Mouse (Mus musculus) stomach, embryonic 14.5 days (tissue): Measurements from ENCODE around the gene Cebpa. TPM values are rescaled to one million over a fixed set of nuclear protein-coding genes. Genes with fewer than 3 reads are reported as not detected.
A peak's percentile ranks its signal among the peaks of the same experiment; 100 is the strongest.

Source experiments
- ATAC-seq: fragments of 200-750 bp; cut with Nextera tagmentation; 2 replicates; pipeline ENCODE4 v1.8.0; 2017; ENCODE audit warnings: low read depth, moderate TSS enrichment; ENCODE audit not compliant: insufficient number of reproducible peaks, insufficient read depth, low FRiP score
- H3K27ac ChIP-seq: fragments of 300-500 bp; sonication (generic); 2 replicates; pipeline ENCODE4 v1.5.1; 2014; ENCODE audit warnings: mild to moderate bottlenecking, low read length, moderate library complexity, mixed read lengths
- H3K27me3 ChIP-seq: fragments of 300-500 bp; sonication (generic); 2 replicates; pipeline ENCODE4 v1.6.1; 2014; ENCODE audit warnings: low read length, control low read depth, mixed read lengths; ENCODE audit not compliant: control insufficient read depth, insufficient read depth
- H3K36me3 ChIP-seq: fragments of 300-500 bp; sonication (generic); 2 replicates; pipeline ENCODE4 v1.6.1; 2014; ENCODE audit warnings: mild to moderate bottlenecking, control low read depth, low read length, moderate library complexity, mixed read lengths; ENCODE audit not compliant: control insufficient read depth, insufficient read depth
- H3K4me1 ChIP-seq: fragments of 300-500 bp; sonication (generic); 2 replicates; pipeline ENCODE4 v1.6.1; 2014; ENCODE audit warnings: low read length, control low read depth, mixed read lengths; ENCODE audit not compliant: control insufficient read depth, insufficient read depth
- H3K4me2 ChIP-seq: fragments of 300-500 bp; sonication (generic); replicated peaks from 2 replicates; pipeline ENCODE4 v1.6.1; 2014; ENCODE audit warnings: low read depth, low read length, control low read depth
- H3K4me3 ChIP-seq: fragments of 300-500 bp; sonication (generic); 2 replicates; pipeline ENCODE4 v1.5.1; 2014; ENCODE audit warnings: low read depth, low read length, control low read depth
- H3K9ac ChIP-seq: fragments of 300-500 bp; sonication (generic); replicated peaks from 2 replicates; pipeline ENCODE4 v1.6.1; 2014; ENCODE audit warnings: low read depth, mild to moderate bottlenecking, control low read depth, low read length, moderate library complexity, mixed read lengths
- H3K9me3 ChIP-seq: fragments of 300-500 bp; sonication (generic); 2 replicates; pipeline ENCODE4 v1.6.1; 2016; ENCODE audit warnings: low read depth, low read length, control low read depth; ENCODE audit not compliant: control insufficient read depth
- WGBS: fragments of 180-500 bp; shearing (Covaris S2); extraction: QIAGEN DNeasy Blood & Tissue Kit; methylation state at CpG from one replicate; pipeline ENCODE4 v1.1.7; 2014; 5-methylcytosine and 5-hydroxymethylcytosine counted together
- microRNA-seq: library from miRNA; unstranded; fragments of <30 nt; microRNA quantifications from one replicate; pipeline ENCODE4, GENCODE M21; 2016
- polyA plus RNA-seq: library from polyadenylated mRNA; unstranded; fragments of >200 nt; fragmentation: Nextera tagmentation; extraction: Ambion mirVana; gene quantifications from 2 replicates; pipeline ENCODE4 v1.2.1, GENCODE M21; 2014

The Cebpa gene
- polyA plus RNA-seq, 1 experiment from 2014 or later: 3.7 TPM

DNA sequence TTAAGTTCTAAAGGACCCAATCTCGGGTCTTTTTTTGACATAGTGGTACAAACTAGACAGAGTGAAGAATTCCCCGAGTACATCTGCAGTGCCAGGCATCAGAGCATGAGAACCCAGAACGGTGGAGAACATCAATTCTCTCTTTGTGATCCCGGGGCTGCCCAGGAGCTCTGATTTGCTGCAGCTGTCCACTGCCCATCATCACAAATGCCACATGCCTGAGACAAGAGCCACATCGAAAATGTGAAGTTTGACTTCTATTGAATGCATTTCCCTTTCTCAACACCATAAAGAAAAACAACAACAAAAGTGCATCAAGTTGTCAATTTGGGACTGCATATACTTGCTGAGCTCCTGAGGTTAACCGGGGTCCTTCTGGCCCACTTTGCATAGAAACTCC is 43.4 kb downstream of the Cebpa start:
- H3K4me3 ChIP-seq: no peak overlapping the region
- no peak overlapping the region for H3K27ac ChIP-seq
- no peak overlapping the region for H3K9ac ChIP-seq
- WGBS: 79% methylated on average over 6 of the region's 6 CpGs
- H3K27me3 ChIP-seq: no peaks in the 10 kb centered on the region
- H3K9me3 ChIP-seq: no peaks in the 10 kb centered on the region
- no peak overlapping the region for H3K4me2 ChIP-seq
- H3K4me1 ChIP-seq: no peaks in the 10 kb centered on the region
- H3K36me3 ChIP-seq: no peaks in the 10 kb centered on the region
- ATAC-seq: no peak

- no peaks in the 10 kb centered on the region for H3K9me3 ChIP-seq
- H3K27ac ChIP-seq: no peak overlapping the region
- H3K4me1 ChIP-seq: no peaks in the 10 kb centered on the region
- H3K36me3 ChIP-seq: no peaks in the 10 kb centered on the region
- H3K27me3 ChIP-seq: no peaks in the 10 kb centered on the region
- H3K9ac ChIP-seq: no peak overlapping the region
- H3K4me3 ChIP-seq: no peak overlapping the region
- 70% methylated on average over 7 of the region's 7 CpGs for WGBS
- no peak for ATAC-seq
- H3K4me2 ChIP-seq: no peak overlapping the region
Observed at GRCm38 (mm10) chr7:35163600-35163999, 44.5 kb downstream of the Cebpa start.

- WGBS: 79% methylated on average over 6 of the region's 6 CpGs
- H3K4me2 ChIP-seq: no peak overlapping the region
- no peak overlapping the region for H3K27ac ChIP-seq
- no peaks in the 10 kb centered on the region for H3K4me1 ChIP-seq
- ATAC-seq: no peak
- H3K9me3 ChIP-seq: no peaks in the 10 kb centered on the region
- no peak overlapping the region for H3K4me3 ChIP-seq
- no peak overlapping the region for H3K9ac ChIP-seq
- no peaks in the 10 kb centered on the region for H3K36me3 ChIP-seq
- no peaks in the 10 kb centered on the region for H3K27me3 ChIP-seq
Observed at GRCm38 (mm10) chr7:35164131-35164530, 45.0 kb downstream of the Cebpa start.

DNA sequence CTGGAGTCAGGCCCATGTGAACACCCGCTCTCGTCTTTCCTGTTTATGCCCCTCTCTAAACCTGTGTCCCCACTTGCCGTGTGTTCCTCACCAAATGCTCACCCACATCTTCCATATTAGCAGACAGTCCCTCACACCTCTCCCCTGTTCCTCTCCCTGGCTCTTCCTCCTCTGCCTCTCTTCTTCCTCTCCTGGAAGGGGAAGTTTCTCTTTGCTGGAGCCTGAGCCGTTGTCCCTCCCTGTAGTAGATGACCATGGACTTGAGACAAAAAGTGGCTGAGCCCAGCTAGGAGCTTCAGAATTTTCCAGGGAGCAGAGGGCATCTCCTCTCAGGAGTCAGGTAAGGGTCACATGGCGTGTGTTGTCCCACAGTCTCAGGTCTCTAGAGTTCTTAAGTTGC is 47.9 kb downstream of the Cebpa start:
- no peak overlapping the region for H3K4me2 ChIP-seq
- ATAC-seq: no peak
- no peak overlapping the region for H3K9ac ChIP-seq
- no peaks in the 10 kb centered on the region for H3K9me3 ChIP-seq
- H3K27me3 ChIP-seq: no peaks in the 10 kb centered on the region
- H3K36me3 ChIP-seq: no peaks in the 10 kb centered on the region
- no peak overlapping the region for H3K27ac ChIP-seq
- 74% methylated on average over 5 of the region's 5 CpGs for WGBS
- no peak overlapping the region for H3K4me3 ChIP-seq
- no peaks in the 10 kb centered on the region for H3K4me1 ChIP-seq

DNA sequence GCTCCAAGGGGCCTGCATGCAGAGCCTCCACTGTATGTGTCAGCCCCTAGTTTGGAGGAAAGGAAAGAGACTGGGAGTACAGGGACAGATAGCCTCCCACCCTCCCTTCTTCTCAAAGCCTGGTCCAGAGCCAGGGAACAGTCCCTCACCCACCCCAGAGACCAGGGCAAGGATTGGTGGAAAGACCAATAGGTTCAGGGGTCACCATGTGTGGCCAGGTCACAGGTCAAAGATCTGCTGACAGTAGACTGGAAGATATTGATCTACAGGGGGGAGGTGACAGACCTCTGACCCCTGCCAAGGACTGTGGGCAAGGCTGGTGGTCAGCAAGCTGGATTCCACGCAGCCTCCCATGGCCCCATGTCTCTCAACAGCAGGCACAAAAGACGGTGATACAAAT is 48.8 kb downstream of the Cebpa start:
- WGBS: 65% methylated on average over 2 of the region's 2 CpGs
- H3K27ac ChIP-seq: no peak overlapping the region

DNA sequence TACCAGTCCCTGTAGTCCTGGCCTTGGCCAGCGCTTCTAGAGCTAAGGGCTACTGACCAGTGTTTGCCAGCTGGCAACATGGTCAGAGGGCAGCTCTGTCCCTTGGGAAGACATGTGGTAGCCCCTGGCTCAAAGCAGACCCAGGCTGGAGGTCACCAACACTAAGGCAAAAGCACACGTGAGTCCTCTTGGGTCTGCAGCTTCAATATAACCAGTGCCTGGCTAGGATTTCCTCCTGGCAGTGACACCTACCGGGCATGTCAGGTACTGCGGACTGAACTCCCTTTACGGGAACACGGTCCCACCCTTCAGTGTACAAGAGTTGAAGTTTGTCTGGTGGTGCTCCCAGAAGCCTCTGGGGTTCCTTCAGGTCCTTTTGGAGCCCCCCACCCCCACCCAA is 50.2 kb downstream of the Cebpa start:
- Histone ChIP-seq H3K9ac (no peak overlapping the region), H3K4me2 (no peak overlapping the region), H3K9me3 (no peaks in the 10 kb centered on the region), H3K4me1 (no peaks in the 10 kb centered on the region), H3K36me3 (no peaks in the 10 kb centered on the region), H3K27me3 (no peaks in the 10 kb centered on the region), H3K4me3 (no peak overlapping the region), H3K27ac (no peak overlapping the region)
- whole genome bisulfite sequencing: 10% methylated on average over 6 of the region's 6 CpGs
- ATAC-seq: 0 out of 2 replicates have a peak, but pooled peaks have one; percentile 10

More for the DNA sequence above, 48.8 kb downstream of the Cebpa start:
- Histone ChIP-seq H3K9me3 (no peaks in the 10 kb centered on the region), H3K4me2 (no peak overlapping the region), H3K4me3 (no peak overlapping the region), H3K4me1 (no peaks in the 10 kb centered on the region), H3K27me3 (no peaks in the 10 kb centered on the region), H3K9ac (no peak overlapping the region), H3K36me3 (no peaks in the 10 kb centered on the region)
- ATAC-seq: no peak

Small RNA genes lying within 50 kb of the gene (microRNA-seq; reads per million reads assigned to microRNA genes)
- gene Gm25033: not detected

Other genes with a start within 250 kb of the Cebpa start
- gene Pepd, start 206.9 kb upstream of the Cebpa start, polyA plus RNA-seq: 63.7 and 68.3 TPM in 2 replicates
- gene Cebpg, start 62.7 kb upstream of the Cebpa start, polyA plus RNA-seq: 34.0 and 36.2 TPM in 2 replicates
- 3.5 and 5.0 TPM in 2 replicates for gene Slc7a10, start 67.1 kb downstream of the Cebpa start, polyA plus RNA-seq
- gene Lrp3, start 96.2 kb downstream of the Cebpa start, polyA plus RNA-seq: 9.0 and 9.7 TPM in 2 replicates
- 17.3 TPM in 2 replicates for gene Gpatch1, start 199.1 kb downstream of the Cebpa start, polyA plus RNA-seq
- 24.1 and 24.9 TPM in 2 replicates for gene Rhpn2, start 214.9 kb downstream of the Cebpa start, polyA plus RNA-seq